Mouse (Mus musculus): ENCODE data around the gene Kif14.

DNA sequence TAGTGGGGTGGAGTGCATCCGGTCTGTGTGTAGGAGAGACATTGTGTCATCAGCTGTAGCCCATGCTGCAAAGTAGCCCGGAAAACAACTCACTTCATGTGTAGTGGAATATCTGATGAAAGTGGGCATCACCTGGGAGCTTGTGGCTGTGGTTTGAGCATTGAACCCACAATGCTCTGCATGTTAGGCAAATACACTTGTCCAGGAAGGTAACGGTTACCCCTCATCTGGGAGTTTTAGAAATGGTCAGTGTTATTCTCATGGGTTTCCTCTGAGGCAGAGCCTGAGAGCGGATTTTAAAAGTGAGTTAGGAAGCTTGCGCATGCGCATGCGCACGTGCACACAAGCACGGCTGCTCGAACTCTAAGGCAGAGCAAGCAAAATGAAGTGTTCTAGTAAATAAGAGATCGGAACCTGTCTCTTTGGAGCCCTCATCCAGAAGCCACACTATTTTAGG, 102.6 kb downstream of the Kif14 start:
- TF ChIP-seq CTCF (IDR thresholded peaks at IDR 0.05; ENCODE audit: extremely low read depth, insufficient read depth, insufficient read length, insufficient replicate concordance) (no peak), POLR2A (IDR thresholded peaks at IDR 0.05; ENCODE audit: low read depth, low read length) (no peak)

Data from spleen, adult 2 months (tissue).